Mouse (Mus musculus) olfactory bulb, adult 2 months (tissue): ENCODE results near the gene Negr1. TPM values are rescaled to one million over a fixed set of nuclear protein-coding genes. Genes with fewer than 3 reads are reported as not detected.

Experiments
- H3K27ac ChIP-seq: fragments of 200-500 bp; 2 replicates; pipeline ENCODE4 v1.5.1; 2012; ENCODE audit warnings: low read depth, low read length; ENCODE audit not compliant: insufficient read depth
- H3K4me1 ChIP-seq: fragments of 200-500 bp; 2 replicates; pipeline ENCODE4 v1.6.1; 2012; ENCODE audit warnings: low read length; ENCODE audit not compliant: control insufficient read depth, insufficient read depth
- H3K4me3 ChIP-seq: fragments of 200-500 bp; 2 replicates; pipeline ENCODE4 v1.5.1; 2012; ENCODE audit warnings: mild to moderate bottlenecking, low read depth, low read length, moderate library complexity; ENCODE audit not compliant: insufficient read depth
- CTCF ChIP-seq: fragments of 200-500 bp; IDR thresholded peaks from 2 replicates; pipeline ENCODE4 v1.5.1; 2012; ENCODE audit warnings: low read depth, mild to moderate bottlenecking, low read length, moderate library complexity; ENCODE audit not compliant: insufficient read depth
- POLR2A ChIP-seq: fragments of 200-500 bp; IDR thresholded peaks from 2 replicates; pipeline ENCODE4 v1.6.1; 2012; ENCODE audit warnings: mild to moderate bottlenecking, low read depth, low read length, moderate library complexity; ENCODE audit not compliant: insufficient read depth
- WGBS: fragments of 180-500 bp; shearing (Covaris S2); methylation state at CpG from one replicate; pipeline ENCODE4 v1.1.7; 2018; 5-methylcytosine and 5-hydroxymethylcytosine counted together
- polyA plus RNA-seq: library from polyadenylated mRNA; stranded (reverse); fragments of >200 nt; gene quantifications from 2 replicates; pipeline ENCODE4 v1.2.4, GENCODE M21; 2012; ENCODE audit warnings: low replicate concordance; ENCODE audit not compliant: missing spikeins, insufficient read depth, insufficient read length

Gene Negr1
- polyA plus RNA-seq, 1 experiment, result 504 TPM

- peaks cover 3% of the 10 kb centered on the region for H3K4me1 ChIP-seq
- H3K27ac ChIP-seq, result no peak overlapping the region
- TF ChIP-seq CTCF, result no peak
- no peak for TF ChIP-seq POLR2A
- H3K4me3 ChIP-seq, result no peak overlapping the region
- WGBS, result 97% methylated on average over 1 of the region's 1 CpGs
These were observed 369.9 kb downstream of the Negr1 start for GRCm38 (mm10) chr3:156931540-156931939.

- H3K4me1 ChIP-seq, result no peaks in the 10 kb centered on the region
- H3K4me3 ChIP-seq, result no peak overlapping the region
- TF ChIP-seq CTCF (no peak), POLR2A (no peak)
- WGBS, result 68% methylated on average over 5 of the region's 5 CpGs
- H3K27ac ChIP-seq, result no peak overlapping the region
These were observed 373.2 kb downstream of the Negr1 start for GRCm38 (mm10) chr3:156934778-156935290.

- no peak overlapping the region for H3K27ac ChIP-seq
- no peak for TF ChIP-seq CTCF
- no peak for TF ChIP-seq POLR2A
- H3K4me1 ChIP-seq, result no peaks in the 10 kb centered on the region
- WGBS, result 83% methylated on average over 6 of the region's 6 CpGs
- H3K4me3 ChIP-seq, result no peak overlapping the region
These were observed 385.8 kb downstream of the Negr1 start for GRCm38 (mm10) chr3:156947404-156947803.

DNA sequence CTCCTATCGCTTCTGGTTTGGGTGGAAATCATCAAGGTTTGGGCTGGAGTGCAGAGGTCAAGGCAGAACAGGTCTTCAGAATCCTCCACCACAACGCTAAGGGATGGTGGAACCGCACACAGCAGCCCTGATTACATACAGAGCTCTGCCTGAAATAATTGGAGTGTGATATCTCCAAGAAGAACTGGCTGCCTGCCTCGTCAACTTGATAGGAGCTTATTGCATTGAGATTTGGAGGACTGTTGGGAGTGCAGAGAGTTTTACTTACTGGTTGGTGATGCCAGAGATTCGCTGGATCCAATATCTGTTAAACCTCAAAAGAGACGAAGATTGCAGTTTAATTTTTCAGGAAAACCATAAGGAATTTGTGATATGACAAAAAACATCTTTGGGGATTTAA, 391.4 kb downstream of the Negr1 start:
- no peak for TF ChIP-seq CTCF
- TF ChIP-seq POLR2A, result no peak
- no peak overlapping the region for H3K27ac ChIP-seq
- H3K4me3 ChIP-seq, result no peak overlapping the region
- 71% methylated on average over 6 of the region's 6 CpGs for WGBS
- H3K4me1 ChIP-seq, result no peaks in the 10 kb centered on the region

DNA sequence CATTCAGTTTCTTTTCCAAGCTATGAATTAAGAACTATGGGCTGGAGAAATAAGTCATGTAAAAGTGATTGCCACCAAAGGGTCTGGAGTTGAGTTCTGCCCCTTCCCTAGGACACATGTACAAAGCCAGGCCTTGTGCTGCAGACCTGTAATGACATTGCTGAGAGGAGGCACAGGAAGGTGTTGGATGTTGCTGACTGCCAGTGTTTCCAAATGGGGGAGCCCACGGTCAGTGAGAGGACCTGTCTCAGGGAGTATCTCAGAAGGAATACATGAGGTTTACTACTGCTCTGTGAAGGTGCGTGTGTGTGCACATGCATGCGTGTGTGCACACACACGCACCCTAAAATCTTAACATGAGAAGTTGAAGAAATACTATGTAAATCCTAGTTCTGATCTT, 393.5 kb downstream of the Negr1 start:
- H3K4me1 ChIP-seq, result no peaks in the 10 kb centered on the region
- no peak for TF ChIP-seq CTCF
- TF ChIP-seq POLR2A, result no peak
- WGBS, result 92% methylated on average over 4 of the region's 4 CpGs

GRCm38 (mm10) chr3:156958640-156959039, 397.0 kb downstream of the Negr1 start:
- 98% methylated on average over 7 of the region's 7 CpGs for WGBS
- H3K4me3 ChIP-seq, result no peak overlapping the region
- H3K27ac ChIP-seq, result no peak overlapping the region
- no peaks in the 10 kb centered on the region for H3K4me1 ChIP-seq
- no peak for TF ChIP-seq CTCF
- no peak for TF ChIP-seq POLR2A

More for the DNA sequence above, 393.5 kb downstream of the Negr1 start:
- Histone ChIP-seq H3K4me3 (no peak overlapping the region), H3K27ac (no peak overlapping the region)

DNA sequence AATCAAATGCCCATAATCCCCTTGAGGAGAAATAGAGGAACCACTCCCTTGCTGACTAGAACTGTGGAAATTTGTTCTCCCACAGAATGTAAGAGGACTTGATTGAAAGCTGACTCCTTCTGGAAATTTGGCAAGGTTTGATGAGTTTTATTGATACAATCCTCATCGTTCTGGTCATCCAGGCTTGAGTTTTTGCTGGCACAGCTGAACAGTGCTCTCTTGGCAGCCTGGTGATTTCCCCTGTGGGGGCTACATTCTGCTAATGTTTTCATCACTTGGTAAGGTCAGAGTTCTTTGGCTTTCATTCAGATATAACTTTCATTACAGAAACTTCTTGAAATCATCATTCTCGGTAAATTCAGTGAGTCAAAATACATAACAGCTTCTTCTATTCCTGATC, 407.2 kb downstream of the Negr1 start:
- no peak overlapping the region for H3K4me3 ChIP-seq
- no peak for TF ChIP-seq POLR2A
- no peak overlapping the region for H3K27ac ChIP-seq
- 59% methylated on average over 2 of the region's 2 CpGs for WGBS
- no peaks in the 10 kb centered on the region for H3K4me1 ChIP-seq

- H3K4me1 ChIP-seq, result no peaks in the 10 kb centered on the region
- no peak for TF ChIP-seq POLR2A
- H3K4me3 ChIP-seq, result no peak overlapping the region
- WGBS, result 80% methylated on average over 2 of the region's 2 CpGs
- no peak overlapping the region for H3K27ac ChIP-seq
These were observed 409.5 kb downstream of the Negr1 start for GRCm38 (mm10) chr3:156971104-156971503.

- Histone ChIP-seq H3K27ac (no peak overlapping the region), H3K4me1 (no peaks in the 10 kb centered on the region), H3K4me3 (no peak overlapping the region)
- WGBS, result 77% methylated on average over 2 of the region's 2 CpGs
- TF ChIP-seq POLR2A (no peak), CTCF (no peak)
These were observed 415.2 kb downstream of the Negr1 start for GRCm38 (mm10) chr3:156976816-156977215.

DNA sequence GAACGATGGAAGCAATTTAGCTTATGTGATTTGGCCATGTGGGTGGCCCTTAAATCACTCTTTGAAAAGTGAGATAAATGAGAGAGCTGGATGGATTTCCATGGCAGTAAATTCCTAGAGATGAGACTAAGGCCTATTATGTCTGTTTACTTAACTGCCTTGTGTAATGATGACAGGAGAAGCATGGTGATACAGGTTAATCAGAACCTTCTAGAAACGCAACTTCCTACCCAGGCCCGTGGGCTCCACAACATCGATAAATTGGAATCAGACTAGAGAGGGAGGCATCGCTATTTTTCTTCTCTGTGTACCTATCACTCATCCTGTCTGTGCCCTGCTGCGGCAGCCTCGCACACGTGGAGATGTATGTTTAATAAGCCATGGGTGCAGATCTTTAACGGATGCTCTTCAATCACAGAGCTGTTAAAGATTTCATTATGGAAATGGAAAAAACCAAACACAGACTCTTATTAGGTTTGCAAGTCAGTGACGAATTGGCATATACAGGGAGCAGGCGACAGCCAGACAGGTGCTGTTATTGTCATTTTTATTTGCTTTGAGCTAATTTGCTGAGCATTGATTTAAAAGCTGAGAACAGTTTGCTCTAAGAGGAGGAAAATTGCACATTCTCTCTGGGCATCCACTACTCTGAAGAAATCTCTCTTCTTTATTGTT, 418.6 kb downstream of the Negr1 start:
- no peaks in the 10 kb centered on the region for H3K4me1 ChIP-seq
- no peak overlapping the region for H3K27ac ChIP-seq
- WGBS, result 74% methylated on average over 11 of the region's 11 CpGs
- TF ChIP-seq POLR2A (no peak), CTCF (no peak)
- H3K4me3 ChIP-seq, result no peak overlapping the region
